Mouse (Mus musculus) adipocyte (in vitro differentiated cells): Measurements from ENCODE around the gene Ezh1.
A peak's percentile ranks its signal among the peaks of the same experiment; 100 is the strongest.
"Not testable (repeated sequence)": the region's sequence is repeated elsewhere in the genome, so short reads cannot be mapped to it uniquely, and the experiment has no call there.

Experiments
- DNase-seq: peaks from one replicate; pipeline ENCODE4 v3.0.0-alpha.2; 2016; ENCODE audit warnings: low spot score

Ezh1 gene

DNA sequence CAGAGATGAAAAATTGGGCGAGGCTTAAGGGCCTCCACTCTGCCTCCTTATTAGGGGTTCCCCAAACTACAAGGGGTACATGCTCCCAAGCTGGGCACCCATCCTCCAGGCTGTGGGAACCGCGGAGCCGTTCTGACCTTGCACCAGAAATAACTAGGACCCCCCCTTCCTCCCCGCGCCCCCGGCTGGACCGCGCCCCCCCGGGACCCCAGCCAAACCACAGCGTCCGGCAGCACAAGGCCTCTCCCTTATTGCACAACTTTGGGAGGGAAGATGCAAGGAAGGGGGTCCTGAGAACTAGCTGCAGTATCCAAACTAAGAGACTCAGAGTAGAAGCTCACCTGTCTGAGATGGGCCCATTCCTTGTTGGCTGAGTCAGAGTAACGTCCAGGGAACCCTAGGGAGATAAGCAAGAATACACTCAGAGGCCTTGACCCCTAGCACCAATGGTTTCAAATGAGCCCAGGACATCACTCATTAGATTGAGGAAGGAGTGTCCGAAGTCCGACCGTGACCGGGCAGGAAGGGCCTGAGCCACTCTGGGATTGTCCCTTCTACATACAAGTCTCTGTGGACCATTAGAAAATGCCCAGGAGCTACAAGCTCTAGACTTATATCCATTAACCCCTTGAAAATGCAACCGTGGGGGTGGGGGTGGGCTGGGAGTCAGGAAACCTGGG, 57.8 kb downstream of the Ezh1 start:
- no peak for DNase-seq

DNA sequence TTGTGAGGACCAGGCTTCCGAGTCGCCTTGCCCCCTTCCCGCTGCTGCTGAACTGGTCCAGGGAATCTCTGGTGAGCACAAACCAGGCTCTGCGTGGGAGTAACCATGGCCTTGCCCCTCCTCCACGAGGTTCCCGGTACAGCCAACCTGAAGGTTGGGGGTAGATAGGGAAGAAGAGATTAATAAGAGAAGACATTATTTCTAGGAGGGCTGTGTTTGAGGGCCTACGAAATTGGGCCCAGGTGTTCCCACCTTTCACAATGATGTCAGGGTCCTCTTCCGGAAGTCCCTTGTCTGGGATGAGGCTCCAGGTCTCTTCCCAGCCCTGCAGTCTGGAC, 58.3 kb downstream of the Ezh1 start:
- no peak for DNase-seq

GRCm38 (mm10) chr11:101167211-101167962, 58.9 kb downstream of the Ezh1 start:
- DNase-seq: no peak

DNA sequence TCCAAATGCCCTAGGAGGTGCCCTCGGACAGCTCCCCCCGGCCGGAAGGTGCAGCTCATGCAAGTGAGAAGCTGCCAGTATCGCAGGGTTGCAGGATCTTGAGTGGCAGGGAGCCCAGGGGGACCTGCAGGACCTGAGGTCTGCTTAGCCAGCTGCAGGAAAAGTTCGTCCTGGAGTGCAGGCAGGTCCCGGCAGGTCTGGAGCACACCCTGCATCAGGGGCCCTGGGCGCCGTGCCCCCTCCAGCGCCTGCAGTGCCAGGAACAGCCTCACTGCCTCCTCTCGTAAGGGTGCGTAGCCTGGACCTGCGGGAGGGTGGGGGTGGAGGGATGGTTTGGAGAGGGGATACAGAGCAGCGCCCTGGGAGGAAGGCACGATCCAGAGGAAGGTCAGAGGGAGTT, 59.9 kb downstream of the Ezh1 start:
- DNase-seq: no peak

- no peak for DNase-seq
These were observed 61.3 kb downstream of the Ezh1 start for GRCm38 (mm10) chr11:101164677-101165580.

GRCm38 (mm10) chr11:101164351-101164665, 62.0 kb downstream of the Ezh1 start:
- no peak for DNase-seq

DNA sequence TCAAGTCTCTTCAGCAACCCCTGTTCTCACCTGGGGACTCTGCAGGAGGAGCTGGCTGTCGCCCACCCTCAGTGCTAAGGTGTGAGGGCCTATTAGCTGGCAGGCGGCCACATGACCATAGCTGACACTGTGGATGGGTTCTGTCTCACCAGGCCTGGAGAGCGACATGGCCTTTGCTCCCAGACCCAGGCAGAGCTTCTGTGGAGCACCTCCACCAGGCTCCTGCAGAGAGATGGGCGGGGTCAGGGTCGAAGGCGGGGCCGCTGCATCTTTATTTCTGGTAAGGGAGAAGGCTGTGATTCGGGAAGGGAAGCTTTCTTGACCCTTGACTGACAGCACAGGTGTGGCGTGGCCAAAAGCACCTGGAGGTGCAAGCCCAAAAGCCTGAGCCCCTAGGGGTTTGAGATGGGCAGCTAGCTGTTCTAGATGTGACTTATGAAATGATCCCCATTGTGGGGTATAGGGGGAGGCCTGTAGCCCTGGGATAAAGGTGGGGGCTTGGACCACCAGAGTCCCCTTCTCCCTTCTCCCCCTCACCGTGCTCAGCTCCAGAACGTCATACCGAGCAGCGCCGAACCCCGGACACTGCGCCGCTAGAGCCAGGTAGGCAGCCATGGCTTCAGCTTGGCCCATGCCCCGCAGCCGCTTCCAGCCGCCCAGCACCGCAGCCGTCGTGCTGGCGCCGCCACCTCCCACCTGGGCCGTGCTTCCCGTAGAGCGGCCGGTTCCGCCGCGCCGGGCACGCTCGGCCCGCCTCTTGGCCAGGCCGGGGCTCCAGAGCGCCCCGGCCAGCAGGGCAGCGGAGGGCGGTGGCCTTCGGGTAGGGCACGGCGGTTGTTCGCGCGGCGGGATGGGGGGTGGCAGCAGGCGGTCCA, 62.5 kb downstream of the Ezh1 start:
- DNase-seq: no peak

DNA sequence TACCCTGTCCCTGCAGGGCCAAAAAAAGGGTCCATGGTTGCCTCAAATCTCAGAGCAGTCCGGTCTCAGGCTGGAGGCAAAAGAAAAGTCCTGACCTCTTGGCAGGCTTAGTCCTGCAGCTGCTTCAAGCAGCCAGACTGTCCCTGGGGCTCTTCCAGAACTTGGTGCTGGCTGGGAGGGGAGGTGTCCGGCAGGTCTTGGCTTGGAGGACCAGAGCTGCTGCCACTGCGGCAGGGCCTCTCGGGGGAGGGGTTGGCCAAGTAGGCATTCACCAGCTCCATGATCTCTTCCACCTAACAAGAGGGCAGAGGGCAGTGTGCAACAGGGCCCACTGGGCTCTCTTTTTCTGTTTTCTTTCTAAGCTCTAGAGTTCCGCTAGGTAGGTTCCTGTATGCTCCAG, 63.5 kb downstream of the Ezh1 start:
- DNase-seq: peak; percentile 96

DNA sequence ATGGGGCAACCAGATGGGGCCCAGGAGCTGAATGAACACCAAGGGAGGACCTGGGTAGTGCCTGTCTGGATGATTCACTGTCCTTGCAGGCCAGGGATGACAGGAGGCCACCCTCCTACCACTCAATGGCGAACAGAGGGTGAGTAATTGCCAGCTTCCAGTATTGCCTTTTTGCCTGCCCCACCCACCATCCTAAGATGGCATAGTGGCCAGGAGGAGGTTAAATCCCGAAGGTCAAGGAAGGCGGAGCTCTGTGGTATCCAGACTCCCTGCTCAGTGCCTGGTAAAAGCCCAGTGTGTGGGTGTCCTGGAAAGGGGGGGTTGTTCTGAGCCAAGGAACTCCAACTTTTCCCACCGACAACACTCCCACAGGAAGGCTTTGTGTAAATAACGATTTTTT, 64.0 kb downstream of the Ezh1 start:
- DNase-seq: no peak

DNA sequence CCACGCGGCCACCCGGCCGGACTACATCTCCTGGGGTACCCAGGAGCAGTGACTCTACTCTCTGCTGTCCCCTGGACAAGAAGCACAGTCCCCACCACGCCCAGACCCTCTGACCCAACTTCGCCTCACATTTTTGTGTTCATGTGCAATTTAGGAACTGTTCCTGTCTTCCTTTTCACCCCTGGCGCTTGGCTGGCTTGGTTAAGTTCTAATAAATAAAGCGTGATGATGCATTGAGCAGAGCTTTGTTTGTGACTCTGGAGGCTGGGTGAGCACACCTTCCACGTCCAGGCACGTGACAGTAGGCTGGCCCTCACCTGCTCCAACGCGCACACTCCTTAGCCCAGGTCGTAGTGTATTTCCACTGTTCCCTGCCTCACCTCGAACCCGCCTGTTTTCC, 64.7 kb downstream of the Ezh1 start:
- no peak for DNase-seq

DNA sequence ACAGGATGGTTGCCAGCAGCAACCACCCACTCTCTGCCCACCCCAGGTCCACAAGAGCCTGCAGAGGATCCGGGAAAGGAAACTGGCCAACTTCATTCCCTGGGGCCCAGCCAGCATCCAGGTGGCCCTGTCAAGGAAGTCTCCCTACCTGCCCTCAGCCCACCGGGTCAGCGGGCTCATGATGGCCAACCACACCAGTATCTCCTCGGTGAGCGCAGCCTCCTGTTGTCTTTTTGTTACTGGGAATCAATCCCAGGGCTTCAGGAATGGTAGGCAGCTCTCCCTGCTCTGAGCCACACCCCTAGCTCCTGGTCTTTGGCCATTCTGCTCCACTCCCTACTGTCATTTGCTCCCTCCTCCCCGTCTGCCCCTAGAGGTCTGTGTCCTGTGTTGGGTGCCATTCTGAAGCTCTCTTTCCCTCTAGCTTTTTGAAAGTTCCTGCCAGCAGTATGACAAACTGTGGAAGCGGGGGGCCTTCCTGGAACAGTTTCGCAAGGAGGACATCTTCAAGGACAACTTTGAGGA, 65.2 kb downstream of the Ezh1 start:
- not testable (repeated sequence) for DNase-seq

- DNase-seq: not testable (repeated sequence)
These were observed 66.1 kb downstream of the Ezh1 start for GRCm38 (mm10) chr11:101160151-101160550.

GRCm38 (mm10) chr11:101155728-101156371, 70.4 kb downstream of the Ezh1 start, which contains the start of gene Tubg2:
TSS of gene Tubg2 (plus strand) at chr11:101155907.
- DNase-seq: no peak

- DNase-seq: no peak
These were observed 71.1 kb downstream of the Ezh1 start for GRCm38 (mm10) chr11:101155151-101155550.

DNA sequence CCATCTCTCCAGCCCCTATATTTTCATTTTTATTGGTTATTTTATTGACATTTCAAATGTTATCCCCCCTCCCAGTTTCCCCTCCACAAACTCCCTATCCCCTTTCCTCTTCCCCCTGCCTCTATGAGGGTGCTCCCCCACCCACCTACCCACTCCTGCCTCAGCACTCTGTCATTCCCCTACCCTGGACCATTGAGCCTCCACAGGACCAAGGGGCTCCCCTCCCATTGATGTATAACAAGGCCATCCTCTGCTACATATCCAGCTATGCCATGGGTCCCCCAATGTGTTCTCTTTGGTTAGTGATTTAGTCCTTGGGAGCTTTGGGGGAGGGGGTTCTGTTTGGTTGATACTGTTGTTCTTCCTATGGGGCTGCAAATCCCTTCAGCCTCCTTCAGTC, 71.6 kb downstream of the Ezh1 start:
- DNase-seq: no peak

GRCm38 (mm10) chr11:101152825-101153224, 73.4 kb downstream of the Ezh1 start:
- DNase-seq: no peak

DNA sequence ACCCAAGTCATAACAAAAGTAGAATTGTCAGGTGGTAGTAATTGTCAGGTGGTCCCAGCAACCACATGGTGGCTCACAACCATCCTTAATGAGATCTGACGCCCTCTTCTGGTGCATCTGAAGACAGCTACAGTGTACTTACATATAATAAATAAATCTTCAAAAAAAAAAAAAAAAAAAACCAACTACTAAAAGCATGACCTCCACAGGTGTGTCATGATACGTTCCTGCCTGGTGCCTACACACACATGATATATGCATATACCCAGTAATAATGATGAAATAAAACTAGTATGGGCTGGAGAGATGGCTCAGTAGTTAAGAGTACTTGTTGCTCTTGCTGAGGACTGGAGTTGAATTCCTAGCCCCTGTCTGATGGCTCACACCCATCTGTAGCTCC, 75.2 kb downstream of the Ezh1 start:
- no peak for DNase-seq

GRCm38 (mm10) chr11:101149178-101150105, 76.8 kb downstream of the Ezh1 start:
- peak; percentile 64 for DNase-seq

GRCm38 (mm10) chr11:101148751-101149150, 77.5 kb downstream of the Ezh1 start:
- no peak for DNase-seq

DNA sequence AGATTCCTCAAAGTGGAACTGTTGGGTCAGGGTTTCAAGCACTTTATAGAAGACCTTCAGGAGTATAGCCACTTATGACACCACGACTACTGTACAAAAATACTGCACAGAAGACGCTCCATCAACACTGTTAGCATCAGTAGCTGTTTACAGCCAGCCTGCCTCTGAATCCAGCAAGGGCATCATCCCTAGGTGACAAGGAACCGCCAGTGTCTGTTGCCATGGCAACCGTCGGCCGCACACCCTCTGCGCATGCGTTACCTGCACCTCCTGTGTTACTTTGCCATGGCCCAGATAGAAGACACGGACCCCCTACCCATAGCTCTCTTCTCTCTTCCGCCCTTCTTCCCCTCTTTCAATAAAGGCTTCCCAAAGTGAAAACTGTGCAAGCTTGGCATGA, 79.9 kb downstream of the Ezh1 start:
- no peak for DNase-seq
